Mouse (Mus musculus): ENCODE measurements around the gene Cluap1. TPM values are rescaled to one million over a fixed set of nuclear protein-coding genes. Genes with fewer than 3 reads are reported as not detected.

Cluap1 gene
- polyA plus RNA-seq, 1 experiment from 2014 or later, result 13.3 TPM

DNA sequence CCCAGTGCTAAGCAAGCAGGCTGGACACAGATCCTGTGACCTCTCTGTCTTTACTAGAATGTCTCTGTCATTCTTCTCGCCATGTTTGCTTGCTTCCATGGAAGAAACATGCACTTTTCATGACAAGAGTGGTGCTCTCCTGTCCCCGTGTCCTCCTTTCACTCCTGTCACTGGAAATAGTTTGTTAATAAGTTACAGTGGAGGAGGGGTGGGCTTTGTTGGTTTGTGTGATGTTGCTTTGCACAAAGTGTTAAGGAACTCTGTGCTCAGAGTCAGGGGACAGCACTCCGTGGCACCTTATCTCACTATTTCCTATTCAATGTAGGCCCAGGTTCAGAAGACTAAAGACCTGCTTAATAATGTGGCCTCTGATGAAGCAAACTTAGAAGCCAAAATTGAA is 14.9 kb downstream of the Cluap1 start:
- Histone ChIP-seq H3K4me3 (ENCODE audit: low read depth, low read length) (no peak overlapping the region), H3K27me3 (ENCODE audit: control insufficient read depth, insufficient read depth, low read length) (no peaks in the 10 kb centered on the region), H3K4me1 (ENCODE audit: control insufficient read depth, insufficient read depth, low read length) (no peaks in the 10 kb centered on the region), H3K27ac (ENCODE audit: low read depth, low read length) (no peak overlapping the region), H3K4me2 (no peak overlapping the region), H3K9ac (ENCODE audit: low read depth, low read length) (no peak overlapping the region), H3K36me3 (ENCODE audit: control insufficient read depth, insufficient read depth, low read length) (peaks cover 17% of the 10 kb centered on the region), H3K9me3 (replicated peaks; ENCODE audit: control insufficient read depth, low read length) (no peaks in the 10 kb centered on the region)
- 80% methylated on average over 3 of the region's 3 CpGs for WGBS (ENCODE audit: insufficient replicate concordance)
- no peak for ATAC-seq (replicated peaks; ENCODE audit: insufficient number of reproducible peaks, low FRiP score, low TSS enrichment)

DNA sequence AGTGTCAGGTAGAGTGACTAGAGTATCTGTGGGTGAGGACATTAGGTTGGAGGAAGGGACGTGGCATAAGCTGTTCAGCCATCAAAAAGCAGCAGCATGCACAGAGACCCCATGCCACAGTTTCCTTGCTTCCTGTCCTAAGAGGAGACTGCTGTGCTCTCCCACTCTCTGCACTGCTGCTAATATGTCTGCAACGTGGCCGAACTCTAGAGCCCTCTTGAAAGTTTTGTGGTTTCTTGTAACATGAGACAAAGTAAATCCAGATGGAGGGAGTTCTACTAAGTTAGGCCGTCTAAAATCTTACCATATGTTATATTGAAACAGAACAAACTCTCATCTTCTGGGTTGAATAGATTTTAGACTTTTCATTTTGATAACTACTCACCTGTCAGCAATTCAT is 15.4 kb downstream of the Cluap1 start:
- no peak for ATAC-seq (replicated peaks; ENCODE audit: insufficient number of reproducible peaks, low FRiP score, low TSS enrichment)
- H3K4me3 ChIP-seq (ENCODE audit: low read depth, low read length), result no peak overlapping the region
- H3K36me3 ChIP-seq (ENCODE audit: control insufficient read depth, insufficient read depth, low read length), result peaks cover 19% of the 10 kb centered on the region
- no peaks in the 10 kb centered on the region for H3K9me3 ChIP-seq (replicated peaks; ENCODE audit: control insufficient read depth, low read length)
- H3K9ac ChIP-seq (ENCODE audit: low read depth, low read length), result no peak overlapping the region
- 72% methylated on average over 4 of the region's 4 CpGs for WGBS (ENCODE audit: insufficient replicate concordance)
- H3K4me2 ChIP-seq, result no peak overlapping the region
- H3K4me1 ChIP-seq (ENCODE audit: control insufficient read depth, insufficient read depth, low read length), result no peaks in the 10 kb centered on the region
- H3K27me3 ChIP-seq (ENCODE audit: control insufficient read depth, insufficient read depth, low read length), result no peaks in the 10 kb centered on the region
- no peak overlapping the region for H3K27ac ChIP-seq (ENCODE audit: low read depth, low read length)

DNA sequence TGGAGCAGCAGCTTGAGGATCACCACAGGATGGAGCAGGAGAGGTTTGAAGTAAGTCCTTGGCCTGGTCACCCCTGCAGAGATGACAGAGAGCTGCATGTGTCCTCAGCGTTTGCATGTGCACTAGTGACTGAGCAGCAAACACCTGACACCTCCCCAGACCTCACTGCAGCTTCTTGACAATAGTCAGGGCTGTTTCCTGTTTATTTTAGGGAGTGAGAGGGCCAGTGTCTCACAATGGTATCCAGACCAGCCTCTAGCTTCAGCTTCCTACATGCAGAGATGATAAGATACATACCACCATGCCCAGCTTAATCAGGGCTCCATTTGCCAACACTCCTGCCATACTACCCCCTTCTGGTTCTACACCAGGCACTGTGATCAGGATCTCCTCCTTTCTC is 20.0 kb downstream of the Cluap1 start:
- Histone ChIP-seq H3K36me3 (ENCODE audit: control insufficient read depth, insufficient read depth, low read length) (peaks cover 19% of the 10 kb centered on the region), H3K27me3 (ENCODE audit: control insufficient read depth, insufficient read depth, low read length) (no peaks in the 10 kb centered on the region), H3K27ac (ENCODE audit: low read depth, low read length) (no peak overlapping the region), H3K9me3 (replicated peaks; ENCODE audit: control insufficient read depth, low read length) (no peaks in the 10 kb centered on the region), H3K4me3 (ENCODE audit: low read depth, low read length) (no peak overlapping the region), H3K4me2 (no peak overlapping the region), H3K4me1 (ENCODE audit: control insufficient read depth, insufficient read depth, low read length) (no peaks in the 10 kb centered on the region), H3K9ac (ENCODE audit: low read depth, low read length) (no peak overlapping the region)
- ATAC-seq (replicated peaks; ENCODE audit: insufficient number of reproducible peaks, low FRiP score, low TSS enrichment), result no peak
- WGBS (ENCODE audit: insufficient replicate concordance), result 42% methylated on average over 1 of the region's 1 CpGs

DNA sequence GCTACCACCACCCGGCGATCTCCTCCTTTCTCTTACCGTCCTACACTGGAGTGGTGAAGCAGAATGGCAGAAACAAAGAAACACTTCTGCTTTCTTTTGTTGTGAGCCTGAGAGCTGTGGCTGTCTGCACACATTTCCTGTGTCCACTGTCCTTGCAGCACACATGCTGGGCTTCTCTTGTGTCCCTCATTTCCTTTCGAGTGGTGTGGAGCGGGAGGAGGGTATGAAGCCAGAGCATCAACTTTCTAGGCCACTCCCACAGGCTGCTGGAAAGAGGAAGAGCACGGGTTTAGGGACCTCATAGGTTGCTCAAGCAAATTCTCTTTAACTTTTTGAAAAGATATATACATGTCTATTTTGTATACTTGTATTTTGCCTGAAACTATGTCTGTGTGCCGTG is 20.6 kb downstream of the Cluap1 start:
- no peaks in the 10 kb centered on the region for H3K4me1 ChIP-seq (ENCODE audit: control insufficient read depth, insufficient read depth, low read length)
- H3K4me3 ChIP-seq (ENCODE audit: low read depth, low read length), result no peak overlapping the region
- H3K9ac ChIP-seq (ENCODE audit: low read depth, low read length), result no peak overlapping the region
- H3K27ac ChIP-seq (ENCODE audit: low read depth, low read length), result no peak overlapping the region
- WGBS (ENCODE audit: insufficient replicate concordance), result 73% methylated on average over 7 of the region's 7 CpGs
- H3K4me2 ChIP-seq, result no peak overlapping the region
- H3K36me3 ChIP-seq (ENCODE audit: control insufficient read depth, insufficient read depth, low read length), result peaks cover 17% of the 10 kb centered on the region
- no peaks in the 10 kb centered on the region for H3K9me3 ChIP-seq (replicated peaks; ENCODE audit: control insufficient read depth, low read length)
- no peak for ATAC-seq (replicated peaks; ENCODE audit: insufficient number of reproducible peaks, low FRiP score, low TSS enrichment)
- no peaks in the 10 kb centered on the region for H3K27me3 ChIP-seq (ENCODE audit: control insufficient read depth, insufficient read depth, low read length)

DNA sequence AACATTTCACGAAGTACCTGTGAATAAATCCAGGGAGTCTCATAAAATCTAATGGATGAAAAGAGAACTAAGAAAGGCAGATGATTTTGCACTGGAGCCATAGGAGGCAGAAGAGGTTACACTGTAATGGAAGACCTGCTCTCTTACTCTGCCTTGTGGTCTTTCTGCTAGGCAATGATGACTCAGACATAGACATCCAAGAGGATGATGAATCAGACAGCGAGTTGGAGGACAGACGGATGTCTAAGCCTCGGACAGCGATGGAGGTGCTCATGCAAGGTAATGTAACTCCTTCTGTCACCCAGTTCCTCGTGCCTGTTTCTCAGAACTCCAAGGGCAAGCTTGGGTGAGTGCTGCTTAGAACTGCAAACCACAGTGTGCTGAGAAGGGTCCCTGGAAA is 24.9 kb downstream of the Cluap1 start:
- no peaks in the 10 kb centered on the region for H3K9me3 ChIP-seq (replicated peaks; ENCODE audit: control insufficient read depth, low read length)
- no peaks in the 10 kb centered on the region for H3K4me1 ChIP-seq (ENCODE audit: control insufficient read depth, insufficient read depth, low read length)
- ATAC-seq (replicated peaks; ENCODE audit: insufficient number of reproducible peaks, low FRiP score, low TSS enrichment), result no peak
- no peak overlapping the region for H3K27ac ChIP-seq (ENCODE audit: low read depth, low read length)
- no peak overlapping the region; the same call in 1 of the 2 replicates for H3K9ac ChIP-seq (ENCODE audit: low read depth, low read length)
- H3K4me3 ChIP-seq (ENCODE audit: low read depth, low read length), result no peak overlapping the region
- WGBS (ENCODE audit: insufficient replicate concordance), result 83% methylated on average over 6 of the region's 6 CpGs
- no peak overlapping the region for H3K4me2 ChIP-seq
- H3K36me3 ChIP-seq (ENCODE audit: control insufficient read depth, insufficient read depth, low read length), result peaks cover 9% of the 10 kb centered on the region; the same call in 1 of the 2 replicates
- H3K27me3 ChIP-seq (ENCODE audit: control insufficient read depth, insufficient read depth, low read length), result no peaks in the 10 kb centered on the region

DNA sequence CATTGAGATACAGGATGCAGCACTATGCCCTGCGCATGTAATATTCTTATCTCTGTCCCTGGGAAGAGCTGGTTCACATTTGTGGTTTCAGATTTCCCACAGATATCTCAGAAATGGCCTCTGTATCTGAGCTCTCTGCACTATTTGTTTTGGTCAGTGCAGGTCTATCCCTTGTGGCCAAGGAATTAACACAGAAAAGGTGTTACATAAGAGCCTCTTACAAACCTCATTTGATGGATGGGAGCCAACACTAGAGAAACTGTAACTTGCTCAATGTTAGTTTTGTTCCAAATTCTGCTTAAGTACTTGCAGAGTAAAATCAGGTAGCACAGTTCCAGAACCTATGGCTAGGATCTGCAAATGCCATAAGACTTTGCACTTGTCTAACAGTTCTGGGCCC is 25.5 kb downstream of the Cluap1 start:
- 85% methylated on average over 1 of the region's 1 CpGs for WGBS (ENCODE audit: insufficient replicate concordance)
- Histone ChIP-seq H3K9ac (ENCODE audit: low read depth, low read length) (no peak overlapping the region), H3K4me2 (no peak overlapping the region), H3K4me1 (ENCODE audit: control insufficient read depth, insufficient read depth, low read length) (no peaks in the 10 kb centered on the region), H3K27ac (ENCODE audit: low read depth, low read length) (no peak overlapping the region), H3K27me3 (ENCODE audit: control insufficient read depth, insufficient read depth, low read length) (no peaks in the 10 kb centered on the region), H3K9me3 (replicated peaks; ENCODE audit: control insufficient read depth, low read length) (no peaks in the 10 kb centered on the region), H3K36me3 (ENCODE audit: control insufficient read depth, insufficient read depth, low read length) (peaks cover 10% of the 10 kb centered on the region; the same call in 1 of the 2 replicates), H3K4me3 (ENCODE audit: low read depth, low read length) (no peak overlapping the region)
- ATAC-seq (replicated peaks; ENCODE audit: insufficient number of reproducible peaks, low FRiP score, low TSS enrichment), result no peak

DNA sequence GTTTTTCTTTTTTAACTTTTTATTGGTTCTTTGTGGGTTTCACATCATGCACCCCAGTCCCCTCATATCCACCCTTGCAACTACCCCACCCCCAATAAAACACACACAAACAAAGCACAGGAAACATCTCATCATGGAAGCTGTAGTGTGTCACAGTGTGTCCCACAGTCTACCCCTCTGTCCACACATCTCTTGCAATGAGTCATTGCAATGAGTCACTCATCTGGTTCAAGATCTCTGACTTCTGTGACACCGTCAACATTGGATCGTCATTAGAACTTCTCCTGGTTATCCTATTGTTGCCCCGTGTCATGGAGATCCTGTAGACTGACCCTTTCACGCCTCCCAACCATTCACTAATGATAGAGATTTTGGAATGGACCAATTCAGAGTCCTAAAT is 26.1 kb downstream of the Cluap1 start:
- Histone ChIP-seq H3K4me1 (ENCODE audit: control insufficient read depth, insufficient read depth, low read length) (no peaks in the 10 kb centered on the region), H3K4me3 (ENCODE audit: low read depth, low read length) (no peak overlapping the region), H3K9me3 (replicated peaks; ENCODE audit: control insufficient read depth, low read length) (no peaks in the 10 kb centered on the region), H3K36me3 (ENCODE audit: control insufficient read depth, insufficient read depth, low read length) (peaks cover 10% of the 10 kb centered on the region; the same call in 1 of the 2 replicates), H3K9ac (ENCODE audit: low read depth, low read length) (no peak overlapping the region), H3K4me2 (no peak overlapping the region), H3K27me3 (ENCODE audit: control insufficient read depth, insufficient read depth, low read length) (no peaks in the 10 kb centered on the region), H3K27ac (ENCODE audit: low read depth, low read length) (no peak overlapping the region)
- 81% methylated on average over 4 of the region's 4 CpGs for WGBS (ENCODE audit: insufficient replicate concordance)
- ATAC-seq (replicated peaks; ENCODE audit: insufficient number of reproducible peaks, low FRiP score, low TSS enrichment), result no peak

DNA sequence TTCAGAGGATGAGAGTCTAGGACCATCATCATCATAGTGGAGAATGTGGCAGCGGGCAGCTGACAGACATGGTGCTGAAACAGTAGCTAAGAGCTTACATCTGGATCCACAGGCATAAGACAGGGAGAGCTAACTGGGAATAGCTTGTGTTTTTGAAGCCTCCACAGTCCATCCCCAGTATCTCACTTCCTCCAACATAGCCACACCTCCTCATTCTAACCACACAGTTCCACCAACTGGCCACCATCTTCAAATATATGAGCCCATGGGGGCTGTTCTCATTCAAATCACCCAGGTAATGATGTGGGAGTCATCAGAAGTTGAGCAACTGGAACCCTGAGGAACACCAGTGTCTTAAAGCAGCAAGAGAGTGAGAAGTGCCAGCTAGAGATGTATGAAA is 42.5 kb downstream of the Cluap1 start:
- H3K4me1 ChIP-seq (ENCODE audit: control insufficient read depth, insufficient read depth, low read length), result no peaks in the 10 kb centered on the region
- no peaks in the 10 kb centered on the region for H3K27me3 ChIP-seq (ENCODE audit: control insufficient read depth, insufficient read depth, low read length)

DNA sequence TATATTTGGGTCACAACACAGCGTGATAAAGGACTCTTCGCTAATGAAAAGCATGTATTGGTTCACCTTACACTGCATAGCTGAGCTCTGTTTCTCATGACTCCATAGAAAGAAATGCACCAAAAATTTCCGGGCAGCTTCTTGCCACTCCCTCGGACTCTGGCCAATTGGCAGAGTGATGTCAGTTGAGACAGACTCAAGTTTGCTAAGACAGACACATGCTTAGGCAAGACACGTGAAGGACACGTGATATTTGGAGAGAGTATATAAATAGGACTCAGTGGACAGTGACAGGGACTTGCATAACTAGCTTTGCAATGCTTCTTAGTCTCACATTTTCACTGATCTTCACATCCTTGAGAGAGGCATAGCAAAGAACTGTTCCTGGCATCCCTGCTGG is 47.8 kb downstream of the Cluap1 start:
- 79% methylated on average over 6 of the region's 6 CpGs for WGBS (ENCODE audit: insufficient replicate concordance)
- H3K4me1 ChIP-seq (ENCODE audit: control insufficient read depth, insufficient read depth, low read length), result no peaks in the 10 kb centered on the region
- H3K9ac ChIP-seq (ENCODE audit: low read depth, low read length), result no peak overlapping the region
- H3K4me2 ChIP-seq, result no peak overlapping the region
- no peaks in the 10 kb centered on the region for H3K36me3 ChIP-seq (ENCODE audit: control insufficient read depth, insufficient read depth, low read length)
- no peak overlapping the region for H3K27ac ChIP-seq (ENCODE audit: low read depth, low read length)
- H3K27me3 ChIP-seq (ENCODE audit: control insufficient read depth, insufficient read depth, low read length), result no peaks in the 10 kb centered on the region
- no peak overlapping the region for H3K4me3 ChIP-seq (ENCODE audit: low read depth, low read length)
- no peak for ATAC-seq (replicated peaks; ENCODE audit: insufficient number of reproducible peaks, low FRiP score, low TSS enrichment)
- no peaks in the 10 kb centered on the region for H3K9me3 ChIP-seq (replicated peaks; ENCODE audit: control insufficient read depth, low read length)

More for the DNA sequence above, 42.5 kb downstream of the Cluap1 start:
- Histone ChIP-seq H3K9ac (ENCODE audit: low read depth, low read length) (no peak overlapping the region), H3K4me3 (ENCODE audit: low read depth, low read length) (no peak overlapping the region), H3K9me3 (replicated peaks; ENCODE audit: control insufficient read depth, low read length) (no peaks in the 10 kb centered on the region), H3K4me2 (no peak overlapping the region), H3K27ac (ENCODE audit: low read depth, low read length) (no peak overlapping the region), H3K36me3 (ENCODE audit: control insufficient read depth, insufficient read depth, low read length) (no peaks in the 10 kb centered on the region)
- WGBS (ENCODE audit: insufficient replicate concordance), result 92% methylated on average over 1 of the region's 1 CpGs
- ATAC-seq (replicated peaks; ENCODE audit: insufficient number of reproducible peaks, low FRiP score, low TSS enrichment), result no peak
